Mouse (Mus musculus) cerebellum, adult 18-20 months (tissue): ENCODE measurements at regions not wholly inside any gene's neighbourhood (a gene's known extent, or its start where the extent isn't known, plus 50 kb on each side); places are given as distances from the start of the nearest gene placed in this dataset.

Experiments
- DNase-seq, 2 experiments: peaks; one replicate each; pipeline ENCODE4 v3.0.0; 2021

DNA sequence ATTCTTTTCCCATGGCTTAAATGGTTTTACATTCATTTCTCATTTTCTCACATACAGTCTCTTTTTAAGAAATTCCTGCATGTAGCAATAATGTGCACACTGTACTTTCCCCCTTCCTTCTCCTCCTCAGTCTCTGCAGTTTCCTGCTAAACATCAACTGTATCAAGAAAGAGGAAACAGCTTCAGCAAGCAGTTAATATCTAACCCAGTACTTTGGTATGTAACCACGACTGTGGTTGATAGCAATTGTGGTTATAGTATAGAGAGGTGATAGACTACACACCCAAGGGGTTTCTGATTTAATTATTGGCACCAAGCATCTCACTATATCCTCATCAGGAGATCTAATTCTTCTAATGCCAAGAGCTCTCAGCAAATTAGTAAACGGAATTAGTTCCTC, 52.8 kb upstream of the Eci2 start:
- DNase-seq = no peak

DNA sequence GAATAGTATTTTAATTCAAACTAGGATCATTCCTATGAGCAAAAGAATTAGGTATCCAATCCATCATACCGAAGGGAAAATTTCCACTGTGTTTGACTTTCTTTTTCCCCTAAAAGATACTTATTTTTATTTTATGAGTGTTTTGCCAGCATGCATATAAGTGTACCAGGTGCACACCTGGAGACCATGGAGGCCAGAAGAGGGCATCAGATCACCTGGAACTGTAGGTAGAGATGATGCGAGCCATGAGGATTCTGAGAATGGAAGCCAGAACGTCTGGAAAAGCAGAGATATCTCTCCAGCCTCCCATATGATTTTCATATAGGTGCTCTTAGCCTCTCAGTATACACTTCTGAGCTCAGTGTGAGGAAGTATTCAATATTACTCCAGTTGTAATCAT, 58.5 kb upstream of the Eci2 start:
- DNase-seq = peak; percentile 10 to 40

GRCm38 (mm10) chr13:35087246-35088040, 60.5 kb upstream of the Eci2 start:
- DNase-seq = peak; percentile 63 to 64

DNA sequence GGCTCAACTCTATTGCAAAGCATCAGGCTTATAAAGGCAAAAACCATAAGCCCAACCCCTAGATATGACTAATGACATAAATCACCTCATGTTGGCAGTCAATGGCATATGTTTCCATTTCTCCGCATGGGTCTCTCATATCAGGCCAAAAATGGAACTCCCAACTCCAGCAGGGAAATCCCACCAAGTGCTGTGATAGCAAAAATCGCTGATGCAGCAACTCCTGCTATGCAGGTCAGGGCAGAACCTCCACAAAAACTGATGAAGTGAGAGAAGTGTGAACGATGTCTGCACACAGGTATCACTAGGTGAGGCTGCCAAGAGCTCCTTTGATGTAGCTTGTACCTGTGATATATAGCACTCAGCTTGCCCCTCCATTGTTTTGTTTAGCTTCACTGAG, 64.3 kb upstream of the Eci2 start:
- no peak for DNase-seq

- no peak for DNase-seq
Measured at GRCm38 (mm10) chr13:35119782-35120181, 92.9 kb upstream of the Eci2 start.

GRCm38 (mm10) chr13:35129475-35129874, 102.6 kb upstream of the Eci2 start:
- no peak for DNase-seq

DNA sequence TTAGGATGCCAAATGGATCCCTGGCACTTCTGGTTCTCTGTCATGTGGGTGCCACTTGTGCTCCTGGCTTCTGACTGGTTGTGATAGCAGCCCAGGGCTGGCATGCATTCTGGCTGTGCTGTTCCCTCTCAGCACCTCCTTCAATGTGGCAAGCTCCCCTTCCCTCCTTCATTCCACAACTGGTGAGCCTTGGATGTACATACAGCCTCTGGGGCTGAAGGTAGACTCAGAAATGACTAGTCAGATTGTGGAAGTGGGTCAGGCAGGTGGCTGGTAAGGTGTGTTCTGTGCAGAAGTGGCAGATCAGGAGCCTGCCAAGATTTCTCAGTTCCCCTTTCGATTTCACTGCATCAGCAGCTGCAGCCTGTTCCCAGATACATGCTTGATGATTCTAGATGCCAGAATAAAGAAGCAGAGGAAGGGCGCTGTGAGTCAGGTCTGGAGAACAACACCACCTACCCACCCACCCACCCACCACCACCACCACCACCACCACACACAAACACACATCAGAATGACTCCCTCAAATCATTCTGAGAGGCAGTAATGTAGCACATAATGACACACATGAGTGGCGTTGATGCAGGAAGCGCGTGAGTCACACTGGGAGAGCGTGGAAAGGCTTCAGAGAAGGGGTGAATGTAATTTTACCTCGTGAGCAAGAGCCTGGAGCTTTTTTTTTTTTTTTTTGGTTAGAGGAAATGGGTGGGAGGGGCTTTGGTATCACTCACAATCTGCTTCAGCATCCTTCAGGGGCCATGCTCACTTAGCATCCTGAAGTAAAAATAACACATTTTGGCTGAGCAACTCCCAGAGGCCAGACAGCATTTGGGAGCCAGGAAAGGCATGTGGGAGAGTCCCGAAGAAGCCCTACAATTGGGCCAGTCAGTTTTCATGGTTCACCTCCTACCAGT, 104.6 kb upstream of the Eci2 start:
- DNase-seq = peak; percentile 10 to 19

- no peak for DNase-seq
Measured at GRCm38 (mm10) chr13:35151629-35152028, 124.7 kb upstream of the Eci2 start.

DNA sequence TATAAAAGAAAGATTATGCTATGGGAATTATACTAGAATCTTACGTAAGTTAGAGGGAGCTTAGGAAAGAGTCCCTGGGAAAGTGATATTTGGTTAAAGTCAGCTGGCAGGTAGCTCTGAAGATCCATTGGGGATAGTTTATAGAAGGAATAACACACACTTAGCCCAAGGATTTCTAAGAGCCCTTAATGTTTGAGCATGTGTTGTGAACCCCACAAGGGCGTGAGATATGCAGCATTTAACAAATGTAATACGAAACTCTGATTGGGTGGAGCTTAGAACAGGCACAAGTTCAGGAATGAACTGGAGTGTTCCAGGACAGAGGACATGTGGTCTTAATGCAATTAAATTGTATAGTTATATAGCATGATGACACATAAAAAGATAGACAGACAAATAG, 132.6 kb upstream of the Eci2 start:
- no peak for DNase-seq

GRCm38 (mm10) chr13:35160767-35161166, 133.9 kb upstream of the Eci2 start:
- no peak for DNase-seq

GRCm38 (mm10) chr13:35166080-35166479, 139.2 kb upstream of the Eci2 start:
- DNase-seq = peak; percentile 11 to 33

GRCm38 (mm10) chr13:35166831-35167541, 140.1 kb upstream of the Eci2 start:
- DNase-seq = peak; percentile 51 to 63

DNA sequence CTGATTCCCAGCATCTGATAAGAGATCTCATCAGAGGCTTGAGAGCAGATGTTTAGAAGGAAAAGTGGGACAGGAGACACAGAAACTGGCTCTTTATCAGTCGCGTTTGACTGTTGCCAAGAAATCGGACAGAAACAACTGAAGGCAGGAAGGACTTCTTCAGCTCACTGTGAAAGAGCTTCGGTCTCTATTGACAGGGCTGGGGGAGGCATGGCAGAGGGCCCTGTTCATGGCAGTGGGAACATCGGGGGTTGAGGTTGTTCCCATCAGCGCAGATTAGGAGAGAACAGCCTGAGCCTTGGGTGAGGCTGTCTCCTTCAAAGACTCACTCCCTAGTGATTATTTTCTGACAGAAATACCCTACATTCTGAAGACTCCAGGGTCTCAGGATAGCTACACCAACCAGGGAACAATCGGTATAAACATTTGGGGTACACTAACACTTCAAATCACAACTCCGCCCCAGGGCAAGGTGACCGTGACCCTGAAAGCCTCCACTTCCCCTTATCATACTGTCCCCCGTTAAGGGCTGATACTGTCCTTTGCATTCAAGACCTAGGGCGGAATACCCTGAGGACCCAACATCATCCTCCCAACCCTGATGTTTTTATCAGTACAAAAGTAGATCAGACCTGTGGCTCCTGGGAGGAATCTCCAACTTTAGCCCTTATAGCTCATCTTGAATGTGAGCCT, 144.8 kb upstream of the Eci2 start:
- no peak for DNase-seq

DNA sequence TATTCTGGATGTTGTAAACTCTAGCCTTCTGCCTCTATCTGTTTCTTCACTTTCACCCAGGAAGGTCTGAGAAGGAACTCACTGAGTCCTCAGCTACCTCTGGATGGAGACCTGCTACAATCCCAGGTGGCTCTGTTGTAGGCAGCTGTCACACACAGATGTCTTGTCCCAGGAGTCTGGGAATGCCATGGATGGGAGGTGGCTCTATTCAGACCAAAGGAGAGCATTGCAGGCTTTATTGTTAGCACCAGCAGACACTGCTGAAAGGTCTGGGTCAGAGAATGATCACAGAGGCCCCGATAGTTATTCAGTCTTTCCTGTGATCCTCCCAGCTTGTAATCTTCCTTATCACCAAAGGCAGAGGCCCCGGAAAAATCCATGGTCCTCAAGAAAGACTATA, 146.6 kb upstream of the Eci2 start:
- DNase-seq = no peak

DNA sequence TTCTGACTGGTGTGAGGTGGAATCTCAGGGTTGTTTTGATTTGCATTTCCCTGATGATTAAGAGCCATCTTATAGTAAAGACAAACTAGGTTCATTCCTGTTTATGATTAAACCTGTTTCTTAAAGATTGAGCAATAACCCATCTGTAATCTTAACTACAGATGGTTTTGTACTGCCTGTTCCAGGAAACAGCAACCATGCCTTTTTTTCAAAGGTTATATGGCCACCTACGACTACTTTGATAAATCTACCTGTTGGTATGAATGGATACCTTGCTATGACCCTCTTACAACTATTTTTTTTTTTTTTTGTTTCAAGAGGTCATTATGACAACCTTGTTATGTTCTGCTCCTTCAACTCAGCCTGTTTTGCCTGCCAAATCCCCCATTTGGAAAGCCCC, 148.7 kb upstream of the Eci2 start:
- no peak for DNase-seq

DNA sequence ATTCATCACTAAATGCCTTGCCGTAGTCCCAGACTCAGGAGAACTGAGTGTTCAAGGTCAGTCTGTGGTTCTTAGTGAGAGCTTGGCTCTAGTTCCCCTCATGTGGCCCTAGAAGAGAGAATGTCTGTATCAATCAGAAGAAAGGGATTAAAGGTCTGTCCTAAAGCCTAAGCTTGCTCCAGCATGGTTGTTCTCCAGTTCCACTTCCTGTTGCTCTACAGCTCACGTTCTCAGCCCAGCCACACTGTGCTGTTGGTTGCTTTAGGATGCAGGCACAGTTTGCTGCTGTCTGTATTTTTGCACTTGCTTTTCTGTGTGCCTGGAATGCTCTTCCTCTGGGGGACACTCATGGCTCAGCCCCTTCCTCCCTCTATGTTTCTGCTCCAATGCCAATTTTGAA, 150.4 kb upstream of the Eci2 start:
- DNase-seq = no peak

DNA sequence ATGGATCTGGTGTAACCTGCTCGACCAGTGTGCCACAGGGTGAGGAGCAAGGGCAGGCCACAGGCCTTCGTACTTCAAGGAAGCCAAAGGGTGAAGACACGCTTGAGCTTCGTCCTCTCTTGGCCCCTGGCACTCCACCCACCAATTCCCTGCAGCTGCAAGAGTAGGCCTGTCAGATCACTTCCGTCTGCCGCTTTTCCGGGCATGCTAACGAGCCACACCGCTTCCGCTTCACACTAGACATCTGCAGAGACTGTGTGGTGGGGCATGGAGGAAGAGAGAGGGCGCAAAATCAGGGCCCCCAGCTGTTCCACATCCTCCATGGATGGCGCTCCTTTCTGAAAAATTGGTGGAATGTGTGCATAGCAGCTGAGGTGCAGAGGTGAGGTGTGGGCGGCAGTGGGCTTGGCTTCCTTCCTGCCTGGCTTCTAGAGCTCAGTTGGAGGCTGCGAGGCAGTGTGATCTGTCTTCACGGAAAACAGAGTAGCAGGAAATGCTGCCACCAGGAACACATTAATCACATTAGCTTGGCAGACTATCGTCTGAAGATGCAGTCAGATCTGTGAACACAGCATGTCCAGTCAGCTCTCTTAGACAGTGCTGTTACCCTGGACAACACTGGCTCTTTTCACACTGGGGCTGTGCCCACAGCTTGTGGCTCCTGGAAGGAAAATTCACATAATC, 162.3 kb upstream of the Eci2 start:
- DNase-seq = no peak

DNA sequence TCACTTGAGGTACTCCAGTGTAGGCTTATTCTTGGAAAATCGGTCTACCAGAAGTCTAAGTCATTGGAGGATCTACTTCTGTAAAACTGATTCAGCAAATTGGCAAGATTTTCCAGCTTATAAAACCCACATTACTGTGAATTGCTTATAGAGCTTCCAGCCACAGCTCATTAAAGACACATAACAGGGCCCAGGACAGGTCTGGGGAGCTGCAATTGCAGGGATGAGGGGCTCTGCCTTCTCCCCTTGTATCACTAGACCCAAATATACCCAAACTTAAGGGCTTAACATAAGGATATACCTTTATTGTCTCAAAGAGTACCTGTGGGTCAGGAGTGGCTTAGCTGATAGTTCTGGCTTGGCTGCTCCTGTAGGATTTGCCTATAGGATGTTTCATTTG, 175.2 kb upstream of the Eci2 start:
- DNase-seq = no peak

DNA sequence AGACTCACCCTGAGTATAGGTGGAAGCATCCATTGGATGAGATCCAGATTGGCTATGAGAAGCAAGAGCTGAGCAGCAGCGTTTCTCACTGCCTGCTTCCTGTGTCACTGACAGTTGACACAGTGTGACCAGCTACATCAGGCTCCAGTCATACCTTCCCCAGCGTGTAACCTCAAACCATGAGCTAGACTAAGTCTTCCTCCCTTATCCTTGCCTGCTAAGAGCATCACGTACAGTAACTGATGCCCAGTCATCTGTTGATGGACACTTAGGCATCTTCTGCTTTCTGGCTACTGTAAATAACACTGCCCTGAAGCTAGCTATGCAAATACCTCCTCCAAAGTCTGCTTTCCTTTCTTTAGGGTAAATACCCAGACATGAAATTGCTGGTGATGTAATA, 181.4 kb upstream of the Eci2 start:
- no peak for DNase-seq

- no peak for DNase-seq
Measured at GRCm38 (mm10) chr13:35209551-35209950, 182.7 kb upstream of the Eci2 start.

DNA sequence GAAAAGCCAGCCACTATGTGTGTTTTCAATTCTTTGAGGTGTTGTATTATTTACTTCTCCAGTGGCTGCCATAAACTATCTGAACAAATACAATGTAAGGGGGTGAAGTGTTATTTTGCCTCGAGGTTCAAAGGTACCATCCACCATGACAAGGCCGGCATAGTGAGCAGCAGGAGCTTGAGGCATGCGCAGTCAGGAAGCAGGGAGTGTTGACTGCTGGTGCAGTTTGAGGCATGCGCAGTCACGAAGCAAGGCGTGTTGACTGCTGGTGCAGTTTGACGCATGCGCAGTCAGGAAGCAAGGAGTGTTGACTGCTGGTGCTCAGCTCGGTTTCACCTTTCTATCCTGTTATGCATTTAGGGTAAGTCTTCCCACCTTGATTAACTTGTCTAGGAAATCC, 184.9 kb upstream of the Eci2 start:
- DNase-seq = no peak

GRCm38 (mm10) chr13:35212276-35212675, 185.4 kb upstream of the Eci2 start:
- peak; percentile 78 to 86 for DNase-seq
